Mouse (Mus musculus) liver, embryonic 18 days (tissue): ENCODE data around the gene Rad51ap1. TPM values are rescaled to one million over a fixed set of nuclear protein-coding genes. Genes with fewer than 3 reads are reported as not detected.

Source experiments
- polyA plus RNA-seq: library from polyadenylated mRNA; depleted of rRNA; stranded (reverse); fragments of >200 nt; gene quantifications from 2 replicates; pipeline ENCODE4 v1.2.3, GENCODE M21; 2012; rRNA removed

The Rad51ap1 gene
- polyA plus RNA-seq = 17.6 and 18.1 TPM in 2 replicates

DNA sequence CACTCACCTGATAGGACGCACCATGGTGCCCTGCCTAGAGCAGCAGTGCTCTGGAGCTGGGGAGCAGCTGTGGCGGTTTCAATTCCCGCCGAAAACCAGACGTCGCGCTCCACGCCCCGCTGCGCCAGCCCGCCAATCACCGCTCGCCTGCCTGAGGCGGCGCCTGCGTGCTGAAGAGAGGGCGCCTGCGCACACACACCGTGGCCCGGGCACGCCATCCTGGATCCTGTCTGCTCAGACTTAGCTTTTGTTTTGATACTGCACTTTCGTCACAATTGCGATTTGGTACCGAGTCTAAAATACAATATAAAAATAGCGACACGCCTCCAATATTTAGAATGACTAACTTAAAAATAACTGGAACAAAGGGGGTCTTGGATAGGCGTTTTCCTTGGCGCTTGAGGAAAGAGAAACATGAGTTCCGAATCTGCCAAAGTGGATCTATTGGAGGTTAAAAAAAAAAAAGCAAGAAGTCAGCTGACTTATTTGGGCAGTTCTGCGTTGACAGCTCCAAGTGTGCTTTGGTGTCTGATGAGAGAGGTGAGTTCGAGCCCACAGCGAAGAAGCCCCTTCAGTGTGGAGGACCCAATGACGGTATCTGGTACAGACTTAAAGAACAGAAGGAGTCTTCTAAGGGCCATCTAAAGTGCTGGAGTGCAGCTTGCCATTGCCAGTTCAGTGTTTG is at the start of gene Rad51ap1, which contains the start of gene D6Wsu163e:
Gene Rad51ap1, minus strand, starts transcription at position 101 of the 685 bp plus-strand sequence.
Gene D6Wsu163e, plus strand, starts transcription at position 476 of the 685 bp plus-strand sequence.

GRCm38 (mm10) chr6:126921111-126921881 is 18.1 kb downstream of the Rad51ap1 start, which contains the start of gene Dyrk4:
Gene Dyrk4 (minus strand): TSS chr6:126921839.

Other genes starting within 250 kb of the Rad51ap1 start
- gene Kcna6, start 198.9 kb downstream of the Rad51ap1 start, polyA plus RNA-seq = 0.05 and 0.06 TPM in 2 replicates
- 84.7 and 86.5 TPM in 2 replicates for gene Ndufa9, start 90.5 kb downstream of the Rad51ap1 start, polyA plus RNA-seq
- gene Akap3, start 86.5 kb downstream of the Rad51ap1 start, polyA plus RNA-seq = 0.01 TPM in 1 of 2 replicates, not detected in the other
- gene Dyrk4, start 17.7 kb downstream of the Rad51ap1 start, polyA plus RNA-seq = 0.05 TPM in 1 of 2 replicates, not detected in the other
- gene D6Wsu163e, start 375 bp upstream of the Rad51ap1 start, polyA plus RNA-seq = 6.0 and 6.5 TPM in 2 replicates
- not detected in 2 replicates for gene Fgf6, start 76.0 kb upstream of the Rad51ap1 start, polyA plus RNA-seq
- 0.06 and 0.08 TPM in 2 replicates for gene Fgf23, start 133.3 kb upstream of the Rad51ap1 start, polyA plus RNA-seq
- gene Tigar, start 170.0 kb upstream of the Rad51ap1 start, polyA plus RNA-seq = 1.3 and 1.4 TPM in 2 replicates
- gene Ccnd2, start 212.6 kb upstream of the Rad51ap1 start, polyA plus RNA-seq = 6.7 and 7.1 TPM in 2 replicates